Mouse (Mus musculus) adrenal gland, adult 2 months (tissue): ENCODE results near the gene Npas3. TPM values are rescaled to one million over a fixed set of nuclear protein-coding genes. Genes with fewer than 3 reads are reported as not detected.

ENCODE experiments used
- DNase-seq: peaks from one replicate; pipeline ENCODE4 v3.0.0; 2021
- polyA plus RNA-seq: library from polyadenylated mRNA; depleted of rRNA; stranded (reverse); fragments of >200 nt; gene quantifications from 2 replicates; pipeline ENCODE4 v1.2.3, GENCODE M21; 2012
- total RNA-seq, 2 experiments: library from RNA; stranded (reverse); gene quantifications; 2 replicates each; pipeline ENCODE4 v1.2.3; 2021

Npas3 gene
- total and polyA plus RNA-seq, 3 experiments, result 0.98 to 4.4 (median 2.1) TPM

DNA sequence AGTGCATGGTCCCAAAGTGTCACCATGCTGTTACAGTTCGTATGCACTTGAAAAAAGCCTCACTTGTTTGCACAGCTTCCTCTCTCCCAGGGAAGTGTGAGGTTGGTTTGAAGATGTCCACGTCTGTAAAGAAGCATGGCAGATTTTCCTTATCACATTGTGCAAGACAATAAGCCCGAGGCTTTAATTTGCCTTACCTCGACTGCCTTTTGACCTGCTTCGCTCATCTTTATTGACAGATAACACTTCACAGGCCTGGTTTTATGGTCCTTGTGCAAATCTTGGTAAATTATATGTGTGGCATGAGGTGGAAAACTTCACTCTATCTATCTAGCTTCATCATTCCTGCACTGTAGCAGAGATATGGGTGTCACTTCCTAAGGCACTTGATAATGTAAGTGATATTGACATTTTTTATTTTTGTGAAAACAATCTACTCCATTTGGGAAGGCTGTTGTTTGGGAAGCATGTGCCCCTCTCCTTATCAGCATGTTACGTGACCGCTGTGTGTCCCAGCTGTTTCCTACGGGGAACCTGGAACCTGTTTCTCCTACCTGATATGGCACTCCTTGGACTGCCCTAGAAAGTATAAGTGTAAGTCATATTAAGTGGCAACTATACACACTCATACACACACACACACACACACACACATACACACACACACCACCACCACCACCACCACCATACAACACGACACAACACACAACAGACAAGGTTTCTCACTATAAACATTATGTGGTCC lies 450.2 kb downstream of the Npas3 start:
- DNase-seq, result no peak

DNA sequence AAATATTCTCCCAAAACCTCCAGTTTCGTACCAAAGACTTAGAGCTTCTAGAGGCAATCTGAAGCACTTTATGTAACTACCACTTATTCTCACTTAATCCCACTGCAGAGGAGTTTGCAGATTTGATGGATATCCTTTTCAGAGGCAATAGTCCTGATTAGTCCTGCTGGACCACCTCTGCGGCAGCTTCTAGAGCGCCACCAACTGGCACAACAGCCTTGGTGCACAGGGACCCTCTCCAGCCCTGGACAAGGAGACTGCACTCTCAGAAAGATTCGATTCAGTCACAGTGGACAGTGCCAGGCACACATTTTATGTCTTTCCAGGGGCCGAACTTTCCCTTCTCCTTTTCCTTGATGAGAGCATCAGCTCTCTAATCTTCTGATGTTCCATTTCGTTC lies 471.4 kb downstream of the Npas3 start:
- peak; percentile 13 for DNase-seq

DNA sequence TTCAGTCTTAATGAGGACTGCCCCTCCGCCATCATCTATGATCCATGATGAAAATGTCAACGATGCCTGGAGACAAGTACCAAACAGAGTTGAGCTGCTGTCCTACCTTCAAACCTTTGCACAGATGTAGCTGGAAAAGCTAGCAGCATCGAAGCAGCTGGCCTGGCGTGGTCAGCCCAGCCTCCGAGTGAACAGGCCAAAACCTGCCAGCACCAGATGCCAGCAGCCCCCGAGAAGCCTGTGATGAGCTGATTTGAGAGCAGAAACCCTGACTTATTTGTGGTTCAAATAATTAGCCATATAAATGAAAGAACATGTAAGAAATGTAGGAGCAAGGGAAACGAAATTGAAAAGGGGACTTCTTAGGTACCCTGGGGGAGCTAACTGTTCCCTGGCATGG lies 473.7 kb downstream of the Npas3 start:
- no peak for DNase-seq

DNA sequence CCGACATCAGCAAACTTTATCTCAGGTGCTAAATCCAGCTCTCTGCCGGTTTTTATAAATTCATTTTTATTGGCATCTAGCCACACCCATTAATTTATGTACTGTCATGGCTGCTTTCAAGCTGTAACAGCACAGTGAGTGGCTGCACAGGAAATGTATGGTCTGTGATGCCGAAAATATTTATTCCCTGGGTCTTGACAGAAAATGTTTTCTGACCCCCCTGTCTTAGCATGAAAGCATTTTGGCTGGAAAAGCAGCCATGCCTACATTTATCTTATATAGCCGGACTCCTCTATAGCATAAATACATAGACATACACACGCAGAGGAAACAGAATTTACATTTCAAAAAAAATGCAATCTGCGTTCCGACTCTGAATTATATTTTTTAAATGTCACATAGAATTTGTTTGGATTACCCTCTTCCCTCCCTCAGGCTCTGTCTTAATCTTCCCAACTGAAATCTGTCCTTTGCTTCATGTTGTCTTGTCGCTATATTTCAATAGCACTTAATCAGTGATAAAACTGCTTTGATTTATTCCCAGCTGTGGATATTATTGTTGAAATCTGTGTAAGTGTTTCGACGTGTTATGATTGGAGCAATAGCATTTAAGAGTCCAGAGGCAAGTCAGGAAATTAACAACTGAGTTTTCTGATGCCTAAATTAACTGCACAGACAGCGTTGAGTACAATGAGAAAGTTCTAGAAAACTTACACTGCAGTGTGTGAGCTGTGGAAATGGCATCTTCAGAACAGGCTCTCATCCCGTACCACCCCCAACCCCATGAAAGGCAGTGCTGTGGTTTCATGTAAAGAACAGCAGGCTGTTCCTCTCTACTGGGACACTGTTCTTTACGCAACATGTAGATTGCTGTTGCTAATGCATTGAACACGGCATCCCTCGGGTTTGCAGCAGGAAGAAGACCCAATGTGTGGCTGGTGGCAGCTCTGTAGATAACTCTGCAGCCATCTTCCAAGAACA lies 474.5 kb downstream of the Npas3 start:
- DNase-seq, result no peak

DNA sequence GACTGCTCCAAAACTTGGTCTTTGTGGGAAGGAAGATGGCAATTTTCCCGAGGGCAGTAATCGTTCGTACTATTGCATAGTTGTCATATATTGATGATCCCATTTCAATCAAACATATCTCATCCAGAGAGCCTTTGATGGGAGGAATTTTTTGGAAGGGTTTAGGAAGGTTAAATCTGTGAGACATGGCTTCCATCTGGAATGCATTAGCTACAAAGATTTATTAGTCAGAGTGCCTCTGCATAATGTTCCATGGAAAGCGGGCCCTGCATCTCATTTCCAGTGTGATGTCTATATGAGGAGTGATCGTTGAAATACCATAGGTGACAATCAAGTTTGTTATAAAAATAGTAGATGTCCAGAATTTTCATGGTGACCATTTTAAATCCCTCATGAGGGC lies 480.8 kb downstream of the Npas3 start:
- DNase-seq, result no peak

DNA sequence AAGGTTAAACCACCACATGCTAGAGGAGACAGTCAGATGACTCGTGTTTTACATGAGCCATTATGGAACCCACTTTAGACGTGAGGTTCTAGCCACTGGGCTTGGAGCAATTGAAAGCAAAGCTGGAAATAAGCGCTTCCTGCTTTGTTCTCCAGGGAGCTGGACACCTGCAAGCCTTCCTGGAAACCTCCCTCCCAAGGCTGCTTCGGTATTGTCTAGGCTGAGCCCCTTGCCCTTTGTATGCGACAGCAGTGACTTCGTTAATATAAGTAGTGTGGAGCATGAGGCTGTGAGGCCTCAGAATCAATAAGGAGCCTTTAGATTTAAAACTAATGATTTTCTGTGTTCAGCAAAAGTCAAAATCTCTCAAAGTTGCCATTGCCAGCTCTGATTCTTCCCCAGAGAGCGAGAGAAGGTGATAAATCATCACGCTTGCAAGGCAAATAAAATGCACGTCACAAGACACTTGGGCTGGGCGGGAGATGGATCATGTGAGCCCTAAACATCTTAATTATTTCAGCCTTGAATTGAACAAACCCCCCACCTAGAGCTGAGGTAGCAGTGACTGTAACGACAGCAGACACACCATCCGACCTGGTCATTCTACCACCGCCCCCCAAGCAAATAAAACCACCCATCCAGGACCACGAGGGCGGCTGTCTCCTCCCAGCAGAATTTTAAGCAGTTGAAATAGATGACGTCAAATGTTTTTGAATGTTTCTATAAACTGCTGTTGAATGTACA lies 490.2 kb downstream of the Npas3 start:
- no peak for DNase-seq

DNA sequence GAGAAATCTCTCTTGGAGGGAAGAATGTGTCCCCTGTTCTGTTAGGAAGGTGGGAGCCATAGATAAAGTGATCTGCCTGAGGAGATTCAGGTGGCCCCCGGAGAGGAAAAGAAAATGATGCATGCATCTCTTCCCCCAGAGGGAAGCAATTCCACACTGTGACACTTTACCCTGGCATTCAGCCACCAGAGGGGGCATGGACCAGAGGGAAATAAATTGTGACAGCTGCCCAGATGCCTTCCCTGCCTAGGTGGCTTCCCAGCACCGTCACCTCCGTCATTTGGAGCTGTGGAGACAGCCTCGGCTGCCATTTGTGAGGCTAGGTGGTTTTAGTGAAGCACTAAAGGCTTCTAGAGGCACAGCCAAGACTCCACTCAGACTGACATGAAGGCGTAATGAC lies 498.2 kb downstream of the Npas3 start:
- peak; percentile 9 for DNase-seq

DNA sequence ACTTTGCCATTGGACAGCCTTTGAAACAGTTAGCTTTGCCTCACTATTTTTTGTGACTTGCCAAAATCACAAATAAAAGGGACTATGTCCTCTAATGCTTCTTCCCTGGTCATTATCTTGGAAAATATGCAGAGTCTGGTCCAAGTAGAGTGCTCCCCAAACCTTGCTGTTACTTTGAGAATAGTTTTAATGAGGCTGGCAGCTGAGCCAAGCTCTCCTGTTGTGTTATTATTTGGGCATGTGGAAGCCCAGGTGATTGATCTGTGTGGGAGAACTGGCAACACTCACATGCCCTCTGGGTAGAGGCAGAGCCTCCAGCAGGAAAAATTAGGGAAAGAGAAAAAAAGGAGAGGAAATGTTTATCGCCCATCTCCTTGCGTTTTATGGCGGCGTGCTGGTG lies 500.9 kb downstream of the Npas3 start:
- no peak for DNase-seq

DNA sequence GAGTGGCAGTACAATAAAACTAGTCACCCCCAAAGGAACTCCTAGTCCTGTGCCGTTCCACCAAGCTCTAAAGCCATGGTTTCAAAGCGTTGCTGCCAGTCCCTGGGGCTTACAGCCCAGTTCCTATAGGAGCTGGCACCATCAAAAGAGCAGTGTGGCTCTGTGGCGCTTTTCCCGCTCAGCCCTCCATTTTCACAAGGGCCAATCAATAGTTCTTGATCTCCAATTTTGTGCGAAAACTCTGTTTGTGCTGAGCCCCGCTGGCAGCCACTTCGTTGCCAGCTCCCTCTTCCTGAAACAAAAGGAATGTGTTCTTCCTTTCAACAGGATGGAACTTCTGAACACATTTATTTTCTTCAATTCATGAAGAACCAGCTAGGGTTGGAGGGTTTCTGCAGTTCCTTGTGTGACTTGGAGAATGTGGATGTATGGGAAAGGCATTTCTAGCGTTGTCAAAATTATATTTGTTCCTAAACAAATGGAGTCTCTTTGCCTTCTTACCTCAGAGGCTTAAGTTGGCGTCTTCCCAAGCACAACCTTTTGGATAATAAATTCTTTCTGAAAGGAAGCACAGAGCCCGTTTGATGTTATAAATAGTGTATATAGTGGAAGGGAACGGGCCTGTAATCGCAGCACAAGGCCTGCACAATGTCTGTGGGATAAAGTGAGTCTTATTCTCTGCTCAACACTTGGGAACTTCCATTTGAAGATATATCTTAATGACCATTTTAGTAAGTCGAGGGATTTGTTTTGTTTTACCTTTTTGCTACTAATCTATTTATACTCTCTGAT lies 504.0 kb downstream of the Npas3 start:
- peak; percentile 5 for DNase-seq

DNA sequence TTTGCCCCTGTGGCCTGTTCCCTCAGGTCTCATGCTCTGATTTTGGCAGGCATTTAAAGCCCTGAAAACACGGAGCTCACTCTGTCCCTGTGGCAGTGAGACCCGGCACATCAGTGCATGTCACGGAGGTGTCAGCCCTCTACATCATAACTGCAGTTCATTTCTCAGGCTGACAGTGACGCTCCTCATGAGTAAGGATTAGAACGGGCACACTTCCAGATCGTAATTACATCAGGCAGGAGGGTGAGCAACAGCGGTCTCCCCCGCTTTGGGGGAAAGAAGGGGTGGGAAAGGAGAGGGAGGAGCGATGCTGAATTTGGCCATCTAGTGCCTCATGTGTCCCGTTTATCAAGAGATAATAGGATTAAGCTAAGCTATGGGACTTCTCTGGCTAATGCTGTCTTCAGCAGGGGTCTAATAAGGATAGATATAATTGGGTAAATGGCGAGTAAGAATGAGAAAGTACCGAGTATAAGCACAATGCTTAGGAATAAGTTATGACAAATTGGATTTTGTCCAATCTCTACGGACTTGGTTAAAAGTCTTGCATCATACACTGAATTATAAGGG lies 505.0 kb downstream of the Npas3 start:
- peak; percentile 3 for DNase-seq

DNA sequence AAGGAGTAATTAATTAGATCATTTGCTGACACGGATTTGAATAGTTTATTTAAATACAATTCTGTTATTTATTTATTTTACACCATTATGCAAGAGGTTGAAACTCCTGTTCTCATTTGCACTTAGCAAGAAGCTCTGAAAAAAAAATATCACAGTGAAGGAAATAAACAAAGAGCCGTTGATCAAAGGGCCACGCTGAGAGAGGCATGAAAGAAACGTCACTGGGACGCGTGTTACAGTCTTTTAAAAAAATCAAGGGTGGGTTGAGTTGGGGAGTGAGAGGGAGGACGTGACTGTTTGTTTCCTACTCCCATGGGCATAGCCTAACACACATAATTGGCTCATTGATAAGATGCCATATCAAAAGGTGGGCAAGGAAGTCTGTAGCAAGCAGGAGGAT lies 505.8 kb downstream of the Npas3 start:
- no peak for DNase-seq

DNA sequence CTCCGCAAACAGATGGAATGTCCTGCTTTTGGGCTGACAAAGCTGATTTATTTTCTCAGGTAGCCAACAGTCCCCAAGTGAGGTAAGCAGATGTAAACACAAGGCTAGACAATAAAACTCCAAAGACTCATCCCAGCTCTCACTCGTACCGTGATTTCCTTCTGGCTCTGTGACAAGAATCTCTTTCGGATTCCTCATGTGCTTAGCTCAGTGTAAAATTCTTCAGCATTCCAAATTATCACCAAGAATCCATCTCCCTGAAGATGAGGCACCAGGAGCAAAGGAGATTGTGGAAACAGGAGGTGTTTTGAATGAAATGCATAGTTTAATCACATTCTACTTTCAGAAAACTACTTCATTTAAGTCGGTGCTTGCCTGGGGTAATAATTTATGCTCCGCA lies 509.2 kb downstream of the Npas3 start:
- no peak for DNase-seq

DNA sequence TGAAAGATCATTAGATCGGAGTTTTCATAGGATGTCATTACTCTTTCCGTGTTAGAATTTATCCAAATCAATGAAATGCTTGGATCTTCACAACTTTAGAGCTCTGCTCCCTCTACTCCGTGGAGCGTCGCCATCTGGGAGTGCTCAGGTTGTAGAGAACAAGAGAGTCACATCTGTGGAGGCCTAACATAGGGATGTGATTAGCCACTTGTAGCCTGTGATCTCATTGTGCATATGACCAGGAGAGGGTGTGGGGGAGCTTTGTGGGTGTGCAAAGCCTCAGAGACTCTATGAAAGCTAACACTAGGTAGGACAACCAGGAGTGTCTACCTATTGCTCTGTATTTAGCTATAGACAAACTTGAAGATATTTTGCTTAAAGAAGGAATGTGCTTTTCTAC lies 509.9 kb downstream of the Npas3 start:
- no peak for DNase-seq

DNA sequence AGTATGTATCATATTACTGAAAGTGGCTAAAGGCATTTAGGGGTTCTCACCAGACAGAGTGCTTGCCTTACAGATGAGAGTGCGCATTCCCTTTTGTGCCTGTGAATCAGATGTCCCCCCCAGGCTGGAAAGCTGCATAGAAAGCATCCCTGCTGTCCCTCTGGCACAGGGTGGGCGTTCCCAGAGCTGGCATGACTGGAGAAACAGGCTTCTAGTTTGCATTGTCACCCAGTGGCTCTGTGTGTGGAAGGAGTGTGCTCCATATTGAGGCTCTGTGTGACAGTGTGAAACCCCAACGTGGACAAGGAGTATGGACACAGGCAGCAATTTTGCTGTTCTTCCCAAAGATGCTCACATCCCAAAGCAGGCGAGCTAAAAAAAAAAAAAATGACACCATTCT lies 515.7 kb downstream of the Npas3 start:
- DNase-seq, result no peak

DNA sequence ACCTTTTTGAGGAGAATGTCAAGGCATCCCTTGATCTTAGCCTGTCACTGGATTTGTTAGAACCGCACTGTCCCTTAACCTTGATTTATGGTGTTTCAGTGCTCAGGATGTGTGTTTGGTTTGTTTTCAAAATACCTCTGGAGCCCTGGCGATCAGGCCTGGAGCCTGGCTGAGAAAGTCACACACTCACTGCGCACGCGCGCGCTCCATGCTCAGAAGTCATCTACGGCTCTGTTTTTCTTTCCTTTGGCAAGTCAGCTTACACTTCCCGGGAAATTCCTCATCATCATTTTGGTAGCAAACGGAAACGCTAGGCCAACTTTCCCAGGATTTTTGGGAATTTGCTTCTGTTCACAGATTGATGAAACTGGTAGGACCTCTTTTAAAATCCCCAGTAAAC lies 519.9 kb downstream of the Npas3 start:
- peak; percentile 80 for DNase-seq

DNA sequence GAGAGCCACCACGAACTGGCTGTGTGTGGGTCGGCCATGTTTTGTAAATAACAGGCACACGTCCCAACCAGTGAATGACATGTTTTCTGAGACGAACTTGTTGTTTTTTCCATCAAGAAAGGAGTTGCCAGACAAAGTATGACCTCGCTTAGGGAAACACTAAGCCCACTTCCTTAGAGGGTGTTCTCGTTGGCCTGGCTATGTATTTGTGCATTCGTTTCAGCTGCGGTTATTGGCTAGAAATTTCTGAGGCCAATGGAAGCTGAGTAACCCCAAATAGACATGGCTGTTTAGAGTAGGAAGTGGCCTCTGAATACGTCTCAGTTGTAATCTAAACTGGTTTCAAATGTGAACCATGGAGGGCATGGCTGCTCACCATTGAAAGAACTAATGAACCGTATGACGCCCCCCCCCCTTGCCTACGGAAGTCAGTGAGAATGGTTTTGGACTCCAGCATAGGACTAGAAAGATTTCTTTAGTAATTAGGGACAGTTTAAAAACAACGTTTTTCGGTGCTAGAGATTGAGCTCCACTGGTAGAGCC lies 523.0 kb downstream of the Npas3 start:
- DNase-seq, result no peak

DNA sequence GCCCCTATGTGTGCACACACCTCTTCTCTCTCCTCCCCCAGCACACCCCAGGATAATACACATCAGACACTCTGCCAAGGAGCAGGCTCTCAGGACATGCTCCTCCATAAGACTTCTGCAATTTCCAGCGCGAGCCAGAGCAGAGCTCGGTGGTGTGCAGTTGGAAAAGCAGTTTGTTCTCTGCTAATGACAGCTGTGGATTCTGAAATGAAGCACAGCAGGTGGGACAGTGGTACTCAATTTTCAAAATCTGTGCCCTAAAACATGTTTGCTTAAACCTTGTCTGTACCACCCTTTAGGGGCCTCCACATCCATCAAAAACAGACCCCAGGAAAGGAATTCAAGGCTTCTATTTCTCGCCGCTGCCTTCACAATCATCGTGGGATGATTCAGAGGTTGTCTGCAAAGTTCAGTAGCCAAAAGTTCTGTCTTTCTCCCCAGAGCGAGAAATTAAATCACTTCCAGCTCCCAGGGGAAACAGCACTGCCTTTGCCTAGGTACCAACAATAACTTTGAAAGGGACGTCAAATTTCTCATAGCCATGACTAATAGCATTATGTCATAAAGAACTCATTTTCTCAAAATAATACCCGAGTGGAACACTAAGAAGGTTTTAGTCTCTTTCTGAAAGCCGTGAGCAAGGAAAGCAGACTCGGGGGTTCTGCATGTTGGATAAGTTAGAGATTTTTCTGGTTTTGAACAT lies 533.5 kb downstream of the Npas3 start:
- no peak for DNase-seq

DNA sequence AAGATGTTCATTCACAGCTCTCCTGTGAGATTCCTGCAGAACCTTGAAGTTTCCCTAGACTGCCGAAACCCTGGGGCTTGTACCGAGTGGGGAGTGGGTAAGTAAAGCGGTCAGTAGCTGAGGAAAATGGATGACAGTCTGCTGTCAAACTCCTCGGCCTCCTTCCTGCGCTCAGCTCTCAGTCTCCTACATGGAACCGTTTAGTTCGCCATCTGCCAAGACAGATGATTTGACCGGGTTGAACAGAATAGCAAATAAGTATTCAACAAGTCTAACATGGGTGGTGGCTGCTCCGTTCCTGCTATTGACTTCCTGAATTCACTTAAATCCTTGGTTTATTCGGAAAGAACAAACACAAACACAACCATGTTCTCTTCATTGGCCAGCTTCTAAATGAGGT lies 541.0 kb downstream of the Npas3 start:
- no peak for DNase-seq

DNA sequence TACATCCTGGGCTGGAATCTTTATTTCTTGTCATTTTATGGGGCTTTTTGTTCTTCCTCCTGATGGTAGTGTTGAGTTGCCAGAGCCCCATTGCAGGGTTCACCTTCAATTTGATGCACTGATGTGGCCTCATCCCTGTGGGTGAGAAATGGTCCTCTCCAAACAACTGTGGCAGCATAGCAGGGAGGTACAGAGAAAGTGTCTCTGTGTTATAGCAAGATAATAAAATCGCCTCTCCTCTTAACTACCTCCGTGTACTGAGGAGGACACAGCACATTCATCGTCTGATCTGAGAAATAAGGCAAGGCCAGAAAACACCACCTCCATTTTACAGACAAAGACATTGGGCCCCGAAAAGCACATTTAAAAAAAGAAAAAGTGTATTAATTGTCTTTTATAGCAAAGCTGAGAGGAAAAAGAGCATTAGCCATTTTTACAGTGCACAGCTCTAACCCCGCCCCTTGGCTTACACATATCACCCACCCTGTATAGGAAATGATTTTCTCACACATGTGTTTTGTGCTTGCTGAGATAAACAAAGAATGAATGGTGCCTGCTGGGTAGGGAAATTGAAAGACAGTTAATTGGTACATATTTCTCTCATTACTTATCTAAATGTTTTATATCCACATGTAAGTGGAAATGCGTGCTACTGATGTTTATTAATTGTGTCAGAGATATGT lies 546.4 kb downstream of the Npas3 start:
- DNase-seq, result no peak

DNA sequence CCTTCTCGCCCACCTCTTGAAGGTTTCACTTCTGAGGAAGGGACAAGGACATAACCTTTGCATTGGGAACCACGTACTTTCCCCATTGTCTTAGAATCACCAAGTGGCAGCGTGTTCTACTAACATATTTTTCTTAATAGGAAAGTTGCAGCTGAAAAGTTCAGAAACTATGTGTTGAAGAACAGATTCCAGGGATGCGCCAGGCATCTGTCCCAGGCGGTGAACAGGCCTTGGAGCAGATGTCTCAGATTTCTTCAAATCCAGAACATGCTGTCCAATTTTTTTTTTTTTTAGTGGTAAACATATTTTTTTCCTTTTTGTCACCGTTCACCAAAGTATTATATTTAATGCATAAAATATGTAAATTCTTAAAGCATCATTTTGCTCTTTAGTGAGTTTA lies 553.4 kb downstream of the Npas3 start:
- DNase-seq, result no peak
